Mouse (Mus musculus) lung, adult 2 months (tissue): ENCODE results near the gene Myo15. TPM values are rescaled to one million over a fixed set of nuclear protein-coding genes. Genes with fewer than 3 reads are reported as not detected.
"Not testable (repeated sequence)": the region's sequence is repeated elsewhere in the genome, so short reads cannot be mapped to it uniquely, and the experiment has no call there.

Experiments
- DNase-seq: peaks from one replicate; pipeline ENCODE4 v3.0.0; 2022
- H3K4me1 ChIP-seq: fragments of 200-500 bp; 2 replicates; pipeline ENCODE4 v1.6.1; 2011; ENCODE audit warnings: low read length; ENCODE audit not compliant: control insufficient read depth, insufficient read depth
- H3K4me3 ChIP-seq: fragments of 200-500 bp; replicated peaks from 2 replicates; pipeline ENCODE3; 2011; ENCODE audit warnings: low read depth, mild to moderate bottlenecking, control low read depth, low read length; ENCODE audit errors: extremely low read depth
- CTCF ChIP-seq: fragments of 200-500 bp; IDR thresholded peaks from 2 replicates; pipeline ENCODE4 v1.5.1; 2011; ENCODE audit warnings: mild to moderate bottlenecking, low read length, control low read depth; ENCODE audit not compliant: insufficient read depth
- POLR2A ChIP-seq: fragments of 200-500 bp; IDR thresholded peaks from 2 replicates; pipeline ENCODE4 v1.6.1; 2011; ENCODE audit warnings: low read depth, mild to moderate bottlenecking, control low read depth, low read length, borderline replicate concordance; ENCODE audit errors: extremely low read depth
- WGBS: fragments of 180-500 bp; shearing (Covaris S2); methylation state at CpG from one replicate; pipeline ENCODE4 v1.1.7; 2018; 5-methylcytosine and 5-hydroxymethylcytosine counted together
- polyA plus RNA-seq: library from polyadenylated mRNA; depleted of rRNA; stranded (reverse); fragments of >200 nt; gene quantifications from 2 replicates; pipeline ENCODE4 v1.2.3, GENCODE M21; 2012; rRNA removed

The Myo15 gene
- polyA plus RNA-seq, 1 experiment, result 0.43 TPM

- no peak for TF ChIP-seq POLR2A
- no peak for TF ChIP-seq CTCF
- peaks cover 19% of the 10 kb centered on the region for H3K4me1 ChIP-seq
- 19% methylated on average over 2 of the region's 2 CpGs for WGBS
- H3K4me3 ChIP-seq, result peak overlapping the region; percentile 90
- DNase-seq, result no peak
Observed at GRCm38 (mm10) chr11:60539540-60539939, 70.4 kb downstream of the Myo15 start.

DNA sequence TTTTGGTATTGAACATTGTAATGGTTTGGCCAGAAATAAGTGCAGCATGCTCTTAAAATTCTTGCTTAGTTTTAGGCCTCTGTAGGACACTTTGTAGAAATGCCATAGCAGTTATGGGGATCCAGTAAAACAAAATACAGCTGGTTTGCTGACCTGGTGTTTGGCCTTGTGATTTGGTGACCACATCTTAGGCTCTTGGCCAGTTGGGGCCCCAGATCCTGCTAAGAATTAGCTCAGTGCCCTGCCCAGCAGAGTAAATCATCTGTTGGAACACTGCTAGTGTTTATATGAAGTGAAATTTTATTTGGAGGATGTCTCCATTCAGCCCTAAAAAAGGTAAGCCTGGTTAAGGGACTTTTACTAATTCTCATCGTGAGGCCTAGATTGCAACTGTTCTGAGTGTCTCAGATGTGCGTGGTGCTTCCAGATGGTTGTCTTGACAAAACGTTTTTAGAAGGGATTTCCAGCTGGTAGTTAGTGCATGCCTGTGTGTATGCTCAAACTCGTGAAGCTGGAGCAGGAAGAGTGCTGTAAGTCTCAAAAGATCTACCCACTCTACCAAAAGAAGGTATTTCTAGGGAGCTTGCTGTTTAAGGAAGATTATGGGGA lies 71.0 kb downstream of the Myo15 start:
- peak; percentile 16 for DNase-seq
- TF ChIP-seq CTCF, result no peak
- Histone ChIP-seq H3K4me3 (peak overlapping the region; percentile 23), H3K4me1 (peaks cover 22% of the 10 kb centered on the region)
- 4% methylated on average over 4 of the region's 4 CpGs for WGBS

- 48% methylated on average over 2 of the region's 2 CpGs for WGBS
- no peak for TF ChIP-seq POLR2A
- no peak for TF ChIP-seq CTCF
- DNase-seq, result no peak
- no peak overlapping the region for H3K4me3 ChIP-seq
- peaks cover 28% of the 10 kb centered on the region for H3K4me1 ChIP-seq
Observed at GRCm38 (mm10) chr11:60540761-60541160, 71.6 kb downstream of the Myo15 start.

- peaks cover 23% of the 10 kb centered on the region for H3K4me1 ChIP-seq
Observed at GRCm38 (mm10) chr11:60541831-60542230, 72.7 kb downstream of the Myo15 start.

DNA sequence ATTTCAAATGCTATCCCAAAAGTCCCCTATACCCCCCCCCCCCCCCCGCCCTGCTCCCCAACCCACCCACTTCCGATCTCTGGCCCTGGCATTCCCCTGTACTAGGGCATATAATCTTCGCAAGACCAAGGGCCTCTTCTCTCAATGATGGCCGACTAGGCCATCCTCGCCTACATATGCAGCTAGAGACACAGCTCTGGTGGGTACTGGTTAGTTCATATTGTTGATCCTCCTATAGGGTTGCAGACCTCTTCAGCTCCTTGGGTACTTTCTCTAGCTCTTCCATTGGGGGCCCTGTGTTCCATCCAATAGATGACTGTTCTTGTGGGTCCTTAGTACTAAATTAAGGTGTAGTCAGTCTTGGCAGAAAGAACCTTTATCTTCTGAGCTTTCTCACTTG lies 74.1 kb downstream of the Myo15 start:
- WGBS, result 81% methylated on average over 5 of the region's 5 CpGs
- not testable (repeated sequence) for H3K4me3 ChIP-seq, DNase-seq
- H3K4me1 ChIP-seq, result peaks cover 23% of the 10 kb centered on the region

More at GRCm38 (mm10) chr11:60541831-60542230, 72.7 kb downstream of the Myo15 start:
- H3K4me3 ChIP-seq, result no peak overlapping the region
- 72% methylated on average over 6 of the region's 6 CpGs for WGBS
- no peak for TF ChIP-seq CTCF
- TF ChIP-seq POLR2A, result no peak
- no peak for DNase-seq

DNA sequence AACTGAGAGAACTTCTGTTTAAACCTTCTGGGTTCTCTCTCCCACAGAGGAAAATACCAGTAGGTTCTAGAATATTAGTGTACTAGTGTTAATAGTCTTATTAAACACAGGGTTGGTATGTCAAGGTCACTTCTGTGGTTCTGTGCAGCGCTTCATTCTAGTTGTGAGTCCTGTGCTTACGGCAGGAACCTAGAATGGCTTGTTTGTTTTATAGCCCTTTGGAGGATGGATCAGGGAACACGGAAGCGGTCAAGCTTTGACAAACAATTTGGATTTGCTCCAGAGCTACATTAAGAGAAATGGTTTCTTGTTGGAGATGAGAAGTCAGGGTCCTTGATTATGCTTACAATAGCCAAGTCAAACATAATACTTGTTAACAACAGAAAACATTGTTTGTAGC lies 76.3 kb downstream of the Myo15 start:
- DNase-seq, result no peak
- no peak overlapping the region for H3K4me3 ChIP-seq
- 23% methylated on average over 4 of the region's 4 CpGs for WGBS
- TF ChIP-seq CTCF (no peak), POLR2A (no peak)
- peaks cover 19% of the 10 kb centered on the region for H3K4me1 ChIP-seq

GRCm38 (mm10) chr11:60548112-60548511 lies 79.0 kb downstream of the Myo15 start:
- no peak for DNase-seq
- Histone ChIP-seq H3K4me1 (peaks cover 13% of the 10 kb centered on the region), H3K4me3 (no peak overlapping the region)
- 53% methylated on average over 3 of the region's 3 CpGs for WGBS
- TF ChIP-seq CTCF (no peak), POLR2A (no peak)

DNA sequence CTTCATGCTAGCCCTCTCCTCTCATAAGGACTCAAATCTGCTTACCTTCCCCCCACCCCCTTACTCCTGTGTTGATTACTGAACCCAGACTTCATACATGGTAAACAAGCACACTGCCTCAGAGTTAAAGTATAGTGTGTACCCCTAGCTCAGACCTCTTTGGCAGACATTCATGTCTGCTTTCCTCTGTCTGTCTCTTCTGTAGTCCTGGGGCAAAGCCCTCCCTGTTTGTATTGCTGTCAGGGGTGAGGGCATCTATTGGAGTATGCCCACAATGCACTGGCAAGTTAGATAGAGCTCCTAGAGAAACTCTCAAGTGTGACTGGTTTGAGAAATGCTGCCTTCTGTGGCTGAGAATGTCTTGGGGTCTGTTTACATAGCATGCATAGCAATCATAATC lies 84.0 kb downstream of the Myo15 start:
- no peaks in the 10 kb centered on the region; the same call in 1 of the 2 replicates for H3K4me1 ChIP-seq
- DNase-seq, result no peak
- no peak for TF ChIP-seq POLR2A
- H3K4me3 ChIP-seq, result no peak overlapping the region

DNA sequence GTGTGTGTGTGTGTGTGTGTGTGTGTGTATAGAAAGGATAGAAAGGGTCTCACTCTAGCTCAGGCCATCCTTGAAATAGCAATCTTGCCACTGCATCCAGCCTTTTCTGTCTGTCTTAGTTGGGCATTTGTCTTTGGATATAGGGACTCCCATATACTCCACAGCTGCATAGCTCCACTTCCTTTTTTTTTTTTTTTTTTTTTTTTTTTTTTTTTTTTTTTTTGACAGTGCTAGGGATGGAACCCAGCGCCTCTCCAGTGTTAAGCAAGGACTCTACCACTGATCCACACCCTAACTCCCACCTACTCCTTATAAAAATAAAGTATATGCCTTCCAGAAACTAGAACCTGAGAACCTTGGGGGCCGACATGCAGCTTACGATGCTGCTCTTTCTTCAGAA lies 88.5 kb downstream of the Myo15 start:
- no peaks in the 10 kb centered on the region for H3K4me1 ChIP-seq
- WGBS, result 91% methylated on average over 3 of the region's 3 CpGs
- no peak overlapping the region for H3K4me3 ChIP-seq
- no peak for TF ChIP-seq CTCF
- no peak for TF ChIP-seq POLR2A
- no peak for DNase-seq

GRCm38 (mm10) chr11:60559342-60559741 lies 90.2 kb downstream of the Myo15 start:
- no peak for TF ChIP-seq POLR2A
- TF ChIP-seq CTCF, result peak; percentile 97
- WGBS, result 11% methylated on average over 3 of the region's 3 CpGs
- DNase-seq, result peak; percentile 66
- H3K4me3 ChIP-seq, result no peak overlapping the region
- H3K4me1 ChIP-seq, result no peaks in the 10 kb centered on the region

GRCm38 (mm10) chr11:60574006-60574405 lies 104.9 kb downstream of the Myo15 start:
- not testable (repeated sequence) for DNase-seq, H3K4me1 ChIP-seq, H3K4me3 ChIP-seq
- WGBS, result 79% methylated on average over 12 of the region's 12 CpGs

Other genes with a start within 250 kb of the Myo15 start
- 206 and 236 TPM in 2 replicates for gene Srebf1, start 246.8 kb upstream of the Myo15 start, polyA plus RNA-seq
- 98.4 and 99.3 TPM in 2 replicates for gene Tom1l2, start 116.4 kb upstream of the Myo15 start, polyA plus RNA-seq
- gene Drc3, start 116.0 kb upstream of the Myo15 start, polyA plus RNA-seq, result 10.9 and 17.7 TPM in 2 replicates
- gene Gid4, start 52.2 kb upstream of the Myo15 start, polyA plus RNA-seq, result 32.2 and 36.7 TPM in 2 replicates
- gene Atpaf2, start 50.9 kb upstream of the Myo15 start, polyA plus RNA-seq, result 17.6 and 23.8 TPM in 2 replicates
- gene Drg2, start 14.7 kb upstream of the Myo15 start, polyA plus RNA-seq, result 31.7 and 40.3 TPM in 2 replicates
- gene Alkbh5, start 67.0 kb downstream of the Myo15 start, polyA plus RNA-seq, result 28.0 and 28.3 TPM in 2 replicates
- 61.6 and 68.2 TPM in 2 replicates for gene Llgl1, start 230.4 kb downstream of the Myo15 start, polyA plus RNA-seq